Mouse (Mus musculus): ENCODE results near the gene Bysl. TPM values are rescaled to one million over a fixed set of nuclear protein-coding genes. Genes with fewer than 3 reads are reported as not detected.

Gene Bysl
- total RNA-seq, 2 experiments from 2014 or later: 14.1 to 16.6 TPM

Other genes with a start within 250 kb of the Bysl start
- 10 to 100 TPM; 50.8 to 52.0 TPM for gene Mrps10, start 242.6 kb downstream of the Bysl start, total RNA-seq (2021)
- gene Guca1b, start 226.1 kb downstream of the Bysl start, total RNA-seq (2021): under 1 TPM; 0.70 to 0.78 TPM
- 1 to 10 TPM; 1.3 to 1.4 TPM for gene Guca1a, start 210.9 kb downstream of the Bysl start, total RNA-seq (2021)
- gene AI661453, start 174.9 kb downstream of the Bysl start, total RNA-seq (2021): 1 to 10 TPM; 1.8 to 2.6 TPM
- 1 to 10 TPM in 1 of 2 experiments, under 1 TPM in 1; 0.79 to 1.9 TPM for gene 1700001C19Rik, start 174.1 kb downstream of the Bysl start, total RNA-seq (2021)
- 10 to 100 TPM; 15.4 to 19.1 TPM for gene Taf8, start 109.2 kb downstream of the Bysl start, total RNA-seq (2021)
- gene Ccnd3, start 106.4 kb downstream of the Bysl start, total RNA-seq (2021): 100 to 1,000 TPM; 178 to 185 TPM
- gene Med20, start 90 bp upstream of the Bysl start, total RNA-seq (2021): 10 to 100 TPM; 38.1 to 39.8 TPM
- gene Gm20517, start 97 bp upstream of the Bysl start, total RNA-seq (2021): 1 to 10 TPM; 2.8 to 5.5 TPM
- gene Usp49, start 19.2 kb upstream of the Bysl start, total RNA-seq (2021): 1 to 10 TPM; 6.8 to 9.0 TPM
- 100 to 1,000 TPM; 223 to 226 TPM for gene Tomm6, start 76.9 kb upstream of the Bysl start, total RNA-seq (2021)
- gene Frs3, start 77.5 kb upstream of the Bysl start, total RNA-seq (2021): 1 to 10 TPM; 3.2 to 7.5 TPM
- 1 to 10 TPM; 1.1 to 1.5 TPM for gene Gm21981, start 83.0 kb upstream of the Bysl start, total RNA-seq (2021)
- gene Prickle4, start 83.2 kb upstream of the Bysl start, total RNA-seq (2021): 1 to 10 TPM; 2.2 to 4.8 TPM
- gene Pgc, start 115.3 kb upstream of the Bysl start, total RNA-seq (2021): not detected
- 10 to 100 TPM; 19.9 to 29.7 TPM for gene Tfeb, start 125.5 kb upstream of the Bysl start, total RNA-seq (2021)
- 1 to 10 TPM; 4.2 to 5.3 TPM for gene Mdfi, start 223.2 kb upstream of the Bysl start, total RNA-seq (2021)